Mouse (Mus musculus) heart, postnatal 10 days (tissue): ENCODE results near the gene Ddi2. TPM values are rescaled to one million over a fixed set of nuclear protein-coding genes. Genes with fewer than 3 reads are reported as not detected.

Source experiments
- DNase-seq, 2 experiments: peaks; one replicate each; pipeline ENCODE4 v3.0.0; 2021
- intact Hi-C: fragments of 180-260 bp; cut with DNase I; formaldehyde crosslinking; loops from one replicate; pipeline ENCODE4 v1.15.1; 2025
- total RNA-seq, 2 experiments: library from RNA; stranded (reverse); gene quantifications; 2 replicates each; pipeline ENCODE4 v1.2.3; 2021

Gene Ddi2
- total RNA-seq, 2 experiments from 2014 or later: 38.5 to 41.1 TPM

DNA sequence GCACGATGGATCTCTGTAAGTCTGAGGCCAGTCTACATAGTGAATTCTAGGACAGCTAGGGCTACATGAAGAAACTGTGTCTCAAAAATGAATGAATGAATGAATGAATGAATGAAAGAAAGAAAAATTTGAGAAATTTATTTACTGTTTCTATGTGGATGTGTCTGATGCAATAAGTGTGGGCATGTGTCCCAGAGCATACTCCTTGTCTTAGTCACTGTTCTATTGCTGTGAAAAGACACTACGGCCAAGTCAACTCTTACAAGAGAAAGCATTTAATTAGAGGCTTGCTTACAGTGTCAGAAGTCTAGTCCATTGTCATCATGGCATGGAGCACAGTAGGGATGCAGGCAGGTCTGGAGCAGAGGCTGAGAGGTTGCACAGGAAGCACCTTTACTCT lies 14.2 kb downstream of the Ddi2 start:
- intact Hi-C loops: no loop called here
- DNase-seq: no peak

- intact Hi-C loops: no loop called here
- no peak for DNase-seq
Observed at GRCm38 (mm10) chr4:141708005-141708404, 15.2 kb downstream of the Ddi2 start.

GRCm38 (mm10) chr4:141705331-141705730 lies 17.9 kb downstream of the Ddi2 start:
- no peak for DNase-seq
- intact Hi-C loops: no loop called here

- DNase-seq: no peak
- intact Hi-C loops: no loop called here
Observed at GRCm38 (mm10) chr4:141704625-141705024, 18.6 kb downstream of the Ddi2 start.

- intact Hi-C loops: no loop called here
- DNase-seq: no peak
Observed at GRCm38 (mm10) chr4:141694719-141695118, 28.5 kb downstream of the Ddi2 start.

- DNase-seq: no peak
- intact Hi-C loops: no loop called here
Observed at GRCm38 (mm10) chr4:141688505-141688904, 34.7 kb downstream of the Ddi2 start.

DNA sequence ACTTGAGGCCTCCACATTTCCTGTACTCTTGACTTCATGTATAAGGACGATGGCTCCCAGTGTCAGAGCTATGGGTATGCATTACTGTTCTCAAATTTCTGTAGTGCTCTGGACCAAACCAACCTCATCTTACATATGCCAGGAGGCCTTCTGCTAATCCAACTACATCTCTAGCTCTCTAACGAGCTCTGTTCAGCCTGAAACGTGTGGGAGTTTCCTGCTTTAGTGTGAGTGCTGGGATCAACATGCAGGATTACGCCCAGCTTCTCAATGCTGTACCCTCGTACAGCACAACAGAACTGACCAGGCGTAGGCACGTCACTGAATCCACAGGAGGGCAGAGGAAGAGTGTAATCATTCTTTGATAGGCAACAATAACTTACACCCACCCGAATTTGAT lies 36.7 kb downstream of the Ddi2 start:
- no peak for DNase-seq
- intact Hi-C loops: no loop called here

DNA sequence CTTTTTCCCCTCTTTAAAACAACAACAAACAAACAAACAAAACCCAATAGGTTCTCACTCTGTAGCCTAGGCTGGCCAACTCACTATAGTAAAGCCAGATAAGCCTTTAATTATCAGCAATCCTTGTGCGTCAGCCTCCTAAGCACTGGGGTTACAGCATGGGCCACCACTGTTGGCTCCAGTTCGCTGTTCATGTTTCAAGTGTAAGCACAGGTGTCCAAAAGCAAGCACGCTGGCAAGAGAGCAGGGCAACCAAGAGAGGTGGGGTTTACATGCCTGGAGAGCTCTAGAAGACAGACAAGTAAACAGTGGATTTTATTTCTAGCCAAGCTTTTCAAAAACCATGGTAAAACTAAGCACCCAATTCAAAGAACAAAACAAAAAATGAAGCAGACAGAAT lies 37.1 kb downstream of the Ddi2 start:
- intact Hi-C loops: no loop called here
- no peak for DNase-seq

GRCm38 (mm10) chr4:141685499-141685898 lies 37.7 kb downstream of the Ddi2 start, which contains the start of gene Rsc1a1:
Rsc1a1 (minus strand) TSS chr4:141685599.
- intact Hi-C loops: no loop called here
- no peak for DNase-seq

GRCm38 (mm10) chr4:141682706-141683230 lies 40.5 kb downstream of the Ddi2 start:
- peak; percentile 55 to 61 for DNase-seq
- intact Hi-C loops: no loop called here

GRCm38 (mm10) chr4:141681767-141682166 lies 41.5 kb downstream of the Ddi2 start:
- intact Hi-C loops: loop anchor here (2.0 kb wide), 2 partner anchors 17 to 63 kb away; partner anchors contain the start of genes Plekhm2 and Tmem82
- DNase-seq: peak; percentile 49 to 56

GRCm38 (mm10) chr4:141680892-141681291 lies 42.3 kb downstream of the Ddi2 start:
- intact Hi-C loops: loop anchor here (2.0 kb wide), 2 partner anchors 16 to 62 kb away; partner anchors contain the start of genes Plekhm2 and Tmem82
- peak in 1 of 2 experiments; percentile 25 for DNase-seq

GRCm38 (mm10) chr4:141679016-141679415 lies 44.2 kb downstream of the Ddi2 start:
- DNase-seq: no peak
- intact Hi-C loops: no loop called here

DNA sequence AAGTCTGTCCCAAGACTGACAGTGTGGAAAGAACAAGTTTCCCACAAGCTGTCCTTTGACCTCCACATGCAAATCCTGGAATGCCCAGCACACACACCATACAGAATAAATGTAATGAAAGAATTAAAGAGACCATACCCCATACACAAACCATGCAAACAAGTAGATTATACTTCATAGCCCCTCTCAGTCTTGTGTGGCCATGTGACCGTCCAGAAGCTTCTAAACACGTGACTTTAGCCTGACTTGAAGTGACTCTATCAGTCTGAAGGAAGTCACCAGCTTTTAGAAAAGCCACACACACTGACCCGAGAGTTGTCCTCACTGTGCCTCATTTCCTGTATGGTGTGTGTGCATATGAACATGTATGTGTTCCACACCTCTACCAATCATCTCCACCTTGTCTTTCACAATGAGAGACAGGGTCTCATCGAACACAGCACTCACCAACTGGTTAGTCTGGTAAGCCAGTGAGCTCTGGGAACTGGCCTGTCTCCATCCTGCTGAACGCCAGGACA lies 46.7 kb downstream of the Ddi2 start:
- no peak for DNase-seq
- intact Hi-C loops: no loop called here

- no peak for DNase-seq
- intact Hi-C loops: no loop called here
Observed at GRCm38 (mm10) chr4:141672325-141672724, 50.9 kb downstream of the Ddi2 start.

DNA sequence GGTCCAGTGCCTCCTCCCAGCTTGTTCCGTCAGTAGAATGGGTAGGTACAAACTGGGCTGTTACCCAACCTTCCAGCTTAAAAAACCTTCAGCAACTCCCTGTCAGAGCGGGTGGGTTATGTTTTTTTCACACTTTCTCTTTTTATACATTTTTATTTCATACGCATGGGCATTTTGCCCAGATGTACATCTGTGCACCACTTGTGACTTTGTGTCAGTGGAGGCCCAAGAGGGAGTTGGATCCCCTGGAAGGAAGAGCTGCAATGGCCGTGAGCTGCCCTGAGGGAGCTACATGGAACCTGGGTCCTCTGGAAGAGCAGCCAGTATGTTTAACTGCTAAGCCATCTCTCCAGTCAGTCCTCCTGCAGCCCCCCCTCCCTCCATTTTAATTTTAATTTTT lies 51.8 kb downstream of the Ddi2 start:
- no peak for DNase-seq
- intact Hi-C loops: no loop called here

DNA sequence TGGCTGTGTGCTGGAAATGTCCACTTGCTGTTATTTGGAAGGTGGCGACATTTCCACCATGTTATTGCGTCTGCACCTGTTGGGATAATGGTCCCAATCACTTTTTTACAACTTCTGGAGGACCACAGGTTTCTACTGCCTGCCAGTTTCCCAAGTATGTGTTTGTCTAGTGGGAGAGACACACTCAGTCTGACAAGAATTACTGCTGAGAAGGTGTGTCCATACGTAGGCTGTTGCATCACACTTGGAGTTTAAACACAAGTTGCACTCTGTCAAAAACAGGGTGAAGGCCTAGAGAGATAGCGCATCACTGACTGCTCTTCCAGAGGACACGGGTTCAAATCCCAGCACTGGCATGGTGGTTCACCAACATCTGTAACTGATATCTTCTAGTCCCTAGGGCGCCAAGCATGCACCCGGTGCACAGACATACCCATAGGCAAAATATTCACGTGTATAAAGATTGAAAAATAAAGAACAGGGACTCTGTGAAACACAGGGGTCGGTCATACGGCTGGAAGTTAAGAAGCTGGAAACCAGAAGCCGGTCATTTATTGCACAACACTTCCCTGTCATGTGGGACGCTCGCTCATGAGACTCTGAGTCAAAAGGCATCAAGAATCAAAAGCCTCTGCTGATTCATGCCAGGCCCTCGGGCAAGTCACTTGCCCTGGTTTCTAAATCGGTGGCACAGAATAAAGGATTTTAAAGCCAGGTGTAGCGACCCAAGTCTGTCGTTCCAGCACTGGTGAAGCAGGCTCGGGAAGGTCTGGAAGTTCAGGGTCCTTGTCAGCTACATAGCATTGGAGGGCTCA lies 53.1 kb downstream of the Ddi2 start:
- intact Hi-C loops: no loop called here
- DNase-seq: no peak

DNA sequence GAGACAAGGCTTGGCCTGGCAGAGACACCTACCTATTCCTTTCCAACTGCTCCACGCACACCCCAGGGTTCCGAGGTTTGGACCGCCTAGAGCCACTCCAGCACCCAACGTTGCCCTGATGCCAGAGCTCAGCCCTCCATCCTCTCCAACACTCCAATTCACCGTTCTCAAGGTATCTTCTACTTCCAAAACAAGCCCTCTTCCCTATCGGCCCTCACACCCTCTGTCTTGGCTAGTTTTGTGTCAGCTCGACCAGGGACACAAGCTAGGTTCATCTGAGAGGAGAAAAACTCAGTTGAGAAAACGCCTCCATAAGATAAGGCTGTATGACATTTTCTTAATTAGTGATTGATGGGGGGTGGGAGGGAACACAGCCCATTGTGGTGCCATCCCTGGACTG lies 58.4 kb downstream of the Ddi2 start, which contains the start of gene Plekhm2:
TSS of gene Plekhm2 (minus strand) at position 101 of the 400 bp plus-strand sequence.
- no peak for DNase-seq

DNA sequence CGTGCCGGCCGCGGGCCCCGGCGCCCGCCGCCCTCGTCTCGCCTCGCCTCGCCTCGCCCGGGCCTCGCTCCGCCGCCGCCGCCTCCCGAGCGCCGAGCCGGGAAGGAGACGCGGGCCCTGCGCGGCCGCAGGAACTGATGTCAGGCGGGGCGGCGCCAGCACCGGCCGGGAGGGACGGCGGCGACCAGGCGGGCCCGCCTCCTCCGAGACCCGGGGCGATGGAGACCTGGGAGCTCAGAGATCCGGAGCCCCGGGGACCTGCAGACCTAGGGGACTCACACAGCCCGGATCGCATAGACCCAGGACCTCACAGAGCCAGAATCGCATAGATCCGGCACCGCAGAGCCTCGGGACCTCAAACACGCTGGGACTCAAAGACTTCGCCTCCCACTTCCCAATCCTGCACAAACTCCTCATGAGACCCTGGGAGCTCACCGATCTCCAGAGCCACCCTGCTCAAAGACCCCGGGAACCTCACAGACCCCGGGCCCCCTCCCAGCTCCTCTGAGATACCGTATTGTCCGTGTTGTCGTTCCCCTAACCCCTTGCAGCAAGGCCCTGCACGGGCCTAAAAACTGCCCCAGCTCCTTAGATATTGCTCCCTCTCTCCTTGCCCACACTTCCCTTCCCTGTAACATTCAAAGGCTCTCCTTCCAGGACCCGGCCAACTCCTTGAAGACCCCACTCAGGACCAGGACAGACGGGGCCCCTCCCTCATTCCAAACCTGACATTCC lies 59.0 kb downstream of the Ddi2 start:
- peak; percentile 84 for DNase-seq
- intact Hi-C loops: loop anchor here (2.0 kb wide), 2 partner anchors 17 to 55 kb away; no protein-coding TSS in a partner anchor

More for the DNA sequence above, 58.4 kb downstream of the Ddi2 start, which contains the start of gene Plekhm2:
- intact Hi-C loops: loop anchor here (2.0 kb wide), 2 partner anchors 16 to 54 kb away; no protein-coding TSS in a partner anchor

DNA sequence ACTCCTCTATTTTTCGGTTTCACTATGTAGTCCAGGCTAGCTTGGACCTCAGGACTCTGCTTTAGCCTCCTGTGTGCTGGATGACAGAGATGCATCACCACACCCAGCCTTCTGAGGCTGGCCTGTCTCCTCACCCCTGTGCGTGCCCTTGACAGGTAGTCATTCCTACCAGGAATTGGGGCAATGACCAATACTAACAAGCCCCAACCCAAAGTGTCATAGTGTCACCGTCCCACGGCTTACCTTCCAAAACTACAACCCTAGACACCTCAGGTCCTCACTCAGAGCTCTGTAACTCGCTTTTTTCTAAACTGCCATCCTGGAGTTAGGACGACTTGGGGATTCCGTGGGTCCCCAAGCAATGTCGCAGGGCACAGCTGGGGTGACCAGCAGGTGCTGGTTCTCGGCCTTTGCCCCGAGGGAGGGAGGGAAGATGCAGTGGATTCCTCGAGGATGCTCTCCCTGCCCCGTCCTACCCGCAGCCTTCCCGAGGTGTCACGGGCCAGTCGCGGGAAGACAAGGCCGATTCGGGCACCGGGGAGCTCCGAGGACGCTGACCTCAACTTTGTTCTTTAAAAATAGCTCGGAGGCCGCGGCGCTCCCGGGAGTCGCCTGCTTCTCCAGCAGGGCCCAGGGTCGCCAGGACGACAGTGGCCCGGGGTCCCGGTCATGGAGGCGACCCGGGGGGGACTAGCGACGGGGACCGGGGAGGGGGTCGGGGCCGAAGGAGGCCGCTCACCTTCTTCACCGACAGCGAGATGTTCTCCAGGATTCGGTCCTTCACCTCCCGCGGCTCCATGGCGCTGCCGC lies 59.9 kb downstream of the Ddi2 start:
- DNase-seq: peak; percentile 64 to 69
- intact Hi-C loops: no loop called here
